Mouse (Mus musculus): ENCODE results near the gene Nav2. TPM values are rescaled to one million over a fixed set of nuclear protein-coding genes. Genes with fewer than 3 reads are reported as not detected.
A peak's percentile ranks its signal among the peaks of the same experiment; 100 is the strongest.

The Nav2 gene
- polyA plus RNA-seq, 1 experiment from 2014 or later = 6.0 TPM

DNA sequence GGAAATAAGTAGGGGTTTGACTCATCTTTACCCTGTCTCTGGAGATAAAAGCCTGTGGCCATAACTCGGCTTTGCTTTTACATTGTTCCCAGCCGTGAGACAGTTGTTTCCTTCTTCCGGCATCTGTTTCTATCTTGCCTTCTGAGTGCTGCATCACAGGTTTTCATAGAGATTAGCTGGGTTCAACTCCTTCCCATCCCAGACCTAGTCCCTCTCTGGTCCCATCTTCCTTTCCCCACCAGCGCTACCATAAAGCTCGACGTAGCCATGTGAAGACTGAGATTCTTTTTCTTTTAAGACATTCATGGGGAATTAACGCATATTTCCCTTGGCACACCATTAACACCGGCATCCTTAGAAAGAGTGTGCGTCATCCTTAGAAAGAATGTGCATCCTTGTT is 613.5 kb downstream of the Nav2 start:
- Histone ChIP-seq H3K27ac (replicated peaks) (no peak overlapping the region), H3K4me2 (replicated peaks; ENCODE audit: low read depth) (peak overlapping the region; percentile 62), H3K9me3 (ENCODE audit: control insufficient read depth, low read length) (no peaks in the 10 kb centered on the region), H3K27me3 (ENCODE audit: control insufficient read depth, insufficient read depth, low read length) (no peaks in the 10 kb centered on the region), H3K4me1 (replicated peaks; ENCODE audit: control insufficient read depth, insufficient read depth) (peaks cover 5% of the 10 kb centered on the region), H3K36me3 (ENCODE audit: control insufficient read depth, insufficient read depth, low read length) (no peaks in the 10 kb centered on the region), H3K9ac (ENCODE audit: low read length) (no peak overlapping the region), H3K4me3 (ENCODE audit: low read depth, low read length) (peak overlapping the region; percentile 35; the same call in 1 of the 2 replicates)
- TF ChIP-seq CTCF (IDR thresholded peaks at IDR 0.05; ENCODE audit: low read depth) (no peak), EP300 (optimal IDR thresholded peaks at IDR 0.05) (no peak)
- ATAC-seq (ENCODE audit: low FRiP score, low TSS enrichment) (no peak), DNase-seq (ENCODE audit: low spot score) (no peak)
- 7% methylated on average over 9 of the region's 9 CpGs for WGBS

DNA sequence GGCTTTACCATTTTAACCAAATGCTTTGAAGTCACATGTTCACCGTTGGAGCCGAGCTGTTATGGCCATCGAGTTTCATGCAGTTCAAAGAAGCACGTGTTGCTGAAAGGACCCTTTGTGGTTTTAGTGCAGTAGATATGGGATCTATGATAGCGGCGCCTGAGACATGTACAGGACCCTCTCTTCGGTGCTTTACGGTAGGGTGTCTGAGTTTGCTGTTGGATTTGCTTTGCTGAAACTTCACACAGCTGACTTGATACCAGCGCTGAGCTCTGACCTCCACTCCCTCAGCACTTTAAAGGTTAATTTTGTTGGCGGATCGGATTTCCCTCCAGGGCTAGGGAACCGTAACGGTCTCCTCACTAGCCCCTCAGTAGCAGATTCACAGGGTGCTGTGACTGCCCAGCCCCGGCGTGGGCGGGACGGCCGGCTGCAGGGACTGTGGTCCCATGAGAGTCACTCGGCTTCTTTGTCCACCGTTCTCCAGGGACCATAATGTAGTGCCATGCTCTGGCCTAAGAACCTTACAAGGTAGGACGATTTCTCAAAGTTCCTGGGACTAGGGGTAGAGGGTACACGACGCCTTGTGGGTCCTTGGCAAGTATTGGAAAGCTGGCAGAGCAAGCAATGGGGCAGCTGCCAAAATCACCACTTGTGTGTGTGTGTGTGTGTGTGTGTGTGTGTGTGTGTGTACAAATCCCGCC is 614.0 kb downstream of the Nav2 start:
- TF ChIP-seq EP300 (optimal IDR thresholded peaks at IDR 0.05) = no peak
- TF ChIP-seq CTCF (IDR thresholded peaks at IDR 0.05; ENCODE audit: low read depth) = no peak
- Histone ChIP-seq H3K4me2 (replicated peaks; ENCODE audit: low read depth) (peak overlapping the region; percentile 62), H3K9me3 (ENCODE audit: control insufficient read depth, low read length) (no peaks in the 10 kb centered on the region), H3K4me3 (ENCODE audit: low read depth, low read length) (peak overlapping the region; percentile 35), H3K9ac (ENCODE audit: low read length) (0 out of 2 replicates have a peak overlapping the region, but pooled peaks have one; percentile 8), H3K27ac (replicated peaks) (peak overlapping the region; percentile 78), H3K27me3 (ENCODE audit: control insufficient read depth, insufficient read depth, low read length) (no peaks in the 10 kb centered on the region), H3K36me3 (ENCODE audit: control insufficient read depth, insufficient read depth, low read length) (no peaks in the 10 kb centered on the region), H3K4me1 (replicated peaks; ENCODE audit: control insufficient read depth, insufficient read depth) (peaks cover 7% of the 10 kb centered on the region)
- WGBS = 5% methylated on average over 24 of the region's 24 CpGs
- DNase-seq (ENCODE audit: low spot score) (peak; percentile 36), ATAC-seq (ENCODE audit: low FRiP score, low TSS enrichment) (peak; percentile 49)

DNA sequence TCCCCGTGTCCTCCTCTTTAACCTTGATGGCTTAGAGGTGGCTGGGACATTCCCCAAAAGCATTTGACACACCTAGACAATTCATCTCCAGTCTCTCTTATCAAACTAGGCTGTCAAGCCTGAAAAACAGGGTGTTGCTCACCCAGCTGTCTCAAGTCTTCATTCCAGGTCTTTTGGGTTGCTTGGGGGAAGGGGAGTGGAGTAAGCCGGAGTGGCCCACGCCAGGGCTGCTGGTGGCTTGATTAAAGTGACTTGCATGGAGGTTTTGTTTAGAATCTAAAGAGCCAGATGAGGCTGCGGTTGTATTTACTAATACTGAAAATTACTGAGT is 614.6 kb downstream of the Nav2 start:
- Histone ChIP-seq H3K4me1 (replicated peaks; ENCODE audit: control insufficient read depth, insufficient read depth) (peaks cover 8% of the 10 kb centered on the region), H3K9ac (ENCODE audit: low read length) (no peak overlapping the region), H3K27me3 (ENCODE audit: control insufficient read depth, insufficient read depth, low read length) (no peaks in the 10 kb centered on the region), H3K4me2 (replicated peaks; ENCODE audit: low read depth) (peak overlapping the region; percentile 62), H3K4me3 (ENCODE audit: low read depth, low read length) (peak overlapping the region; percentile 35), H3K27ac (replicated peaks) (peak overlapping the region; percentile 61; the same call in 1 of the 2 replicates), H3K9me3 (ENCODE audit: control insufficient read depth, low read length) (no peaks in the 10 kb centered on the region), H3K36me3 (ENCODE audit: control insufficient read depth, insufficient read depth, low read length) (no peaks in the 10 kb centered on the region)
- 19% methylated on average over 4 of the region's 4 CpGs for WGBS
- DNase-seq (ENCODE audit: low spot score) (no peak), ATAC-seq (ENCODE audit: low FRiP score, low TSS enrichment) (no peak; the same call in 1 of the 2 replicates)
- no peak for TF ChIP-seq CTCF (IDR thresholded peaks at IDR 0.05; ENCODE audit: low read depth)
- peak; percentile 80 for TF ChIP-seq EP300 (optimal IDR thresholded peaks at IDR 0.05)

DNA sequence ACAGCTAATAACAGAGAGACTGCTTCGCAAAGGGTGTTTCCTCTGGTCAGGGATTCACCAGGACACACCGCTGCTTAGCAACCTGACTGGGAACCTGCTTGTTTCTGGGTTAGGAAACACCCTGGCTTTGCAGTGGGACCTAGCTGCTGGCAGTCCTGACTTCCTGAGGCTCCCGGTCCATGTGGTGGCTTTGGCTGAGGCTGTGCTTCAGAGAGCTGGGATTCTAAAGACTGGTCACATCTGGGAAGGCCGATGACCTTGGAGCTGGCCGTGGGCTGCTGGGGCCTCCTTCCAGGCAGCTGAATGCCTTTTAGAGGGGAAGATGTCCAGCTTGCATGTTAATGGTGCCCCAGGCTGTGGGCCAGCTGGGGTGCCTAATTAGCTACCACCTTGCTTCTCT is 615.2 kb downstream of the Nav2 start:
- no peak overlapping the region; the same call in 1 of the 2 replicates for H3K4me2 ChIP-seq (replicated peaks; ENCODE audit: low read depth)
- no peak overlapping the region for H3K9ac ChIP-seq (ENCODE audit: low read length)
- H3K27me3 ChIP-seq (ENCODE audit: control insufficient read depth, insufficient read depth, low read length) = no peaks in the 10 kb centered on the region
- H3K4me1 ChIP-seq (replicated peaks; ENCODE audit: control insufficient read depth, insufficient read depth) = peaks cover 8% of the 10 kb centered on the region
- no peaks in the 10 kb centered on the region for H3K36me3 ChIP-seq (ENCODE audit: control insufficient read depth, insufficient read depth, low read length)
- WGBS = 45% methylated on average over 5 of the region's 5 CpGs
- ATAC-seq (ENCODE audit: low FRiP score, low TSS enrichment) = no peak
- DNase-seq (ENCODE audit: low spot score) = no peak
- H3K9me3 ChIP-seq (ENCODE audit: control insufficient read depth, low read length) = no peaks in the 10 kb centered on the region
- no peak overlapping the region for H3K4me3 ChIP-seq (ENCODE audit: low read depth, low read length)
- TF ChIP-seq CTCF (IDR thresholded peaks at IDR 0.05; ENCODE audit: low read depth) (no peak), EP300 (optimal IDR thresholded peaks at IDR 0.05) (no peak)
- peak overlapping the region; percentile 61; the same call in 1 of the 2 replicates for H3K27ac ChIP-seq (replicated peaks)

DNA sequence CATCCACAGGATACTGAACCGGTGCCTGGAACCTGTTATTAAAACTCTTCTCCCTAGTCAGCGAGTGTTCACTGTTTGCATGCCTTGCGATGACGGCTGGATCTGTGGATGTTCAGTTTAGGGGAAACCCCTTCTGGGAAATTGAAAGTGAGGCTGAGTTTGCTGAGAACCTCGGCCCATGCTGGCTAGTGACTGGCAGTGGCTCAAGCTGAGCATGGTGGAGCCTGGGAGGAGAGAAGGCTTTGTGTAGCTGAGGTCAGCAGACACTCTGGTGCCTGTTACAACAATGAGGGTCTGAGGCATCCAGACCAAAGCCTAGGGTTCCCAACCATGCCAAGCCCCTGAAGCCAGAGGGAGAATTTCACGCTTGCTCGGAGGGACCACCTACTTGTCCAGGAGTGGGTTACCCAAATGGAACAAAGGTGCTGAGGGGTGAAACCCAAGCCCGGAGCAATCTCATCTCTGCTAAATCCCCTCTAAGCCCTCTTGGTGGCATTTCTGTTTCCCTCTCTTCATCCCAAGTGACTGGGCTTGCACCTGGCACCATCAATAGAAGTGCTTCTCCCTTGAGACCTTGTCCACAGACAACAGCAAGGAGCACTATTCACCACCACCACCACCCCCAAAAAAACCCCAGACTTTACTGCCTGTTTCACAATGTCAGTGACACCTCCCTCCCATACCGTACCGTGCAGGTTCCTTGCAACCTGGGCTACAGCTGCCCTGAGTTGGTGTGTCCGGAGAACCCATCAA is 617.0 kb downstream of the Nav2 start:
- Histone ChIP-seq H3K9ac (ENCODE audit: low read length) (no peak overlapping the region), H3K27ac (replicated peaks) (no peak overlapping the region), H3K27me3 (ENCODE audit: control insufficient read depth, insufficient read depth, low read length) (no peaks in the 10 kb centered on the region), H3K4me3 (ENCODE audit: low read depth, low read length) (no peak overlapping the region), H3K36me3 (ENCODE audit: control insufficient read depth, insufficient read depth, low read length) (no peaks in the 10 kb centered on the region), H3K9me3 (ENCODE audit: control insufficient read depth, low read length) (no peaks in the 10 kb centered on the region), H3K4me2 (replicated peaks; ENCODE audit: low read depth) (no peak overlapping the region), H3K4me1 (replicated peaks; ENCODE audit: control insufficient read depth, insufficient read depth) (peaks cover 8% of the 10 kb centered on the region)
- DNase-seq (ENCODE audit: low spot score) (no peak), ATAC-seq (ENCODE audit: low FRiP score, low TSS enrichment) (no peak)
- WGBS = 53% methylated on average over 11 of the region's 11 CpGs
- no peak for TF ChIP-seq EP300 (optimal IDR thresholded peaks at IDR 0.05)
- TF ChIP-seq CTCF (IDR thresholded peaks at IDR 0.05; ENCODE audit: low read depth) = no peak

DNA sequence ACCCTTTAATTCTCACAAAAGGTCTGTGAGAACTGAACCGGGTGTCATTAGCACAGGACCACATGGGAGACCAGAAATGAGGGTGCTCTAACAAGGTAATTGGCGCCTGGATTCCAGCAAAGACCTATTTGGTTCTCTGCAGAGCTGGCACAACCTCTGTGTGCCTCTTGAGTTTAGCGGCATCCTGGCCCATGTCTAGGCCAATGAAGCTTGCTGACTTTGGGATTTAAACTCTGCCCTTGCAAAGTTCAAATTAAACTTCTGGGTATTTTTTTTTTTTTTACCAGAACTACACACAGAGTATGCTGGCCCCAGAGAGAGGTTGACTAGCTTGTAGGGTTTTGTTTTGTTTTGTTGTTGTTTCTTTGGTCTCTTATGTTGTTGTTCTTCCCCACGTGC is 617.6 kb downstream of the Nav2 start:
- TF ChIP-seq EP300 (optimal IDR thresholded peaks at IDR 0.05) (no peak), CTCF (IDR thresholded peaks at IDR 0.05; ENCODE audit: low read depth) (no peak)
- WGBS = 82% methylated on average over 4 of the region's 4 CpGs
- DNase-seq (ENCODE audit: low spot score) = no peak
- no peaks in the 10 kb centered on the region for H3K9me3 ChIP-seq (ENCODE audit: control insufficient read depth, low read length)
- no peak for ATAC-seq (ENCODE audit: low FRiP score, low TSS enrichment)
- no peaks in the 10 kb centered on the region for H3K27me3 ChIP-seq (ENCODE audit: control insufficient read depth, insufficient read depth, low read length)
- H3K36me3 ChIP-seq (ENCODE audit: control insufficient read depth, insufficient read depth, low read length) = no peaks in the 10 kb centered on the region
- H3K27ac ChIP-seq (replicated peaks) = no peak overlapping the region
- no peak overlapping the region for H3K4me2 ChIP-seq (replicated peaks; ENCODE audit: low read depth)
- no peak overlapping the region for H3K9ac ChIP-seq (ENCODE audit: low read length)
- H3K4me3 ChIP-seq (ENCODE audit: low read depth, low read length) = no peak overlapping the region
- H3K4me1 ChIP-seq (replicated peaks; ENCODE audit: control insufficient read depth, insufficient read depth) = peaks cover 8% of the 10 kb centered on the region
